Mouse (Mus musculus): ENCODE results near the gene Pigr.

Pigr gene

GRCm38 (mm10) chr1:130826448-130826847 is at the start of gene Pigr:
Gene Pigr (plus strand): TSS chr1:130826684.
- DNase-seq (ENCODE audit: low read depth, low spot score) = no peak

GRCm38 (mm10) chr1:130779867-130780266 is 46.6 kb upstream of the Pigr start:
- DNase-seq (ENCODE audit: low read depth, low spot score) = no peak

GRCm38 (mm10) chr1:130784054-130784453 is 42.4 kb upstream of the Pigr start:
- DNase-seq (ENCODE audit: low read depth, low spot score) = peak; percentile 43

- DNase-seq (ENCODE audit: low read depth, low spot score) = no peak
These were observed 39.5 kb upstream of the Pigr start for GRCm38 (mm10) chr1:130787001-130787400.

GRCm38 (mm10) chr1:130789512-130790451 is 36.7 kb upstream of the Pigr start:
- no peak for DNase-seq (ENCODE audit: low read depth, low spot score)

- no peak for DNase-seq (ENCODE audit: low read depth, low spot score)
These were observed 31.2 kb upstream of the Pigr start for GRCm38 (mm10) chr1:130795331-130795730.

GRCm38 (mm10) chr1:130796967-130797684 is 29.4 kb upstream of the Pigr start:
- peak; percentile 24 for DNase-seq (ENCODE audit: low read depth, low spot score)

- no peak for DNase-seq (ENCODE audit: low read depth, low spot score)
These were observed 28.4 kb upstream of the Pigr start for GRCm38 (mm10) chr1:130798037-130798436.

- DNase-seq (ENCODE audit: low read depth, low spot score) = no peak
These were observed 27.9 kb upstream of the Pigr start for GRCm38 (mm10) chr1:130798551-130798950.

GRCm38 (mm10) chr1:130799399-130799798 is 27.1 kb upstream of the Pigr start:
- no peak for DNase-seq (ENCODE audit: low read depth, low spot score)

- no peak for DNase-seq (ENCODE audit: low read depth, low spot score)
These were observed 25.9 kb upstream of the Pigr start, which contains the start of gene Fcamr for GRCm38 (mm10) chr1:130800602-130801001. Gene Fcamr (plus strand): TSS chr1:130800902.

- DNase-seq (ENCODE audit: low read depth, low spot score) = no peak
These were observed 25.0 kb upstream of the Pigr start for GRCm38 (mm10) chr1:130801511-130801910.

GRCm38 (mm10) chr1:130802976-130803375 is 23.5 kb upstream of the Pigr start:
- DNase-seq (ENCODE audit: low read depth, low spot score) = no peak

- DNase-seq (ENCODE audit: low read depth, low spot score) = no peak
These were observed 22.2 kb upstream of the Pigr start for GRCm38 (mm10) chr1:130804279-130804678.

- no peak for DNase-seq (ENCODE audit: low read depth, low spot score)
These were observed 15.6 kb upstream of the Pigr start for GRCm38 (mm10) chr1:130810906-130811305.

GRCm38 (mm10) chr1:130811316-130811715 is 15.2 kb upstream of the Pigr start:
- no peak for DNase-seq (ENCODE audit: low read depth, low spot score)

- no peak for DNase-seq (ENCODE audit: low read depth, low spot score)
These were observed 6.7 kb upstream of the Pigr start for GRCm38 (mm10) chr1:130819737-130820136.

- DNase-seq (ENCODE audit: low read depth, low spot score) = peak; percentile 15
These were observed 6.0 kb upstream of the Pigr start for GRCm38 (mm10) chr1:130820316-130821148.

- no peak for DNase-seq (ENCODE audit: low read depth, low spot score)
These were observed 5.4 kb upstream of the Pigr start for GRCm38 (mm10) chr1:130821149-130821471.

- DNase-seq (ENCODE audit: low read depth, low spot score) = no peak
These were observed 4.4 kb upstream of the Pigr start for GRCm38 (mm10) chr1:130821911-130822625.

GRCm38 (mm10) chr1:130828656-130829055 is 2.2 kb downstream of the Pigr start:
- DNase-seq (ENCODE audit: low read depth, low spot score) = no peak

Measured in CD4-positive helper T cell, adult 2 months (primary cell).